Mouse (Mus musculus): Measurements from ENCODE around the gene Col9a3. TPM values are rescaled to one million over a fixed set of nuclear protein-coding genes. Genes with fewer than 3 reads are reported as not detected.
A peak's percentile ranks its signal among the peaks of the same experiment; 100 is the strongest.

Col9a3 gene
- total RNA-seq, 1 experiment from 2014 or later = 2.0 TPM

- no peak for ATAC-seq (ENCODE audit: extremely low read depth, insufficient number of reproducible peaks, low FRiP score, poor library complexity, severe bottlenecking)
Observed at GRCm38 (mm10) chr2:180604781-180605180, 7.2 kb downstream of the Col9a3 start.

GRCm38 (mm10) chr2:180610283-180610682 is 12.7 kb downstream of the Col9a3 start:
- no peak for ATAC-seq (ENCODE audit: extremely low read depth, insufficient number of reproducible peaks, low FRiP score, poor library complexity, severe bottlenecking)

GRCm38 (mm10) chr2:180611882-180612281 is 14.3 kb downstream of the Col9a3 start:
- ATAC-seq (ENCODE audit: extremely low read depth, insufficient number of reproducible peaks, low FRiP score, poor library complexity, severe bottlenecking) = no peak

GRCm38 (mm10) chr2:180641576-180642554 is 44.3 kb downstream of the Col9a3 start:
- ATAC-seq (ENCODE audit: extremely low read depth, insufficient number of reproducible peaks, low FRiP score, poor library complexity, severe bottlenecking) = no peak

GRCm38 (mm10) chr2:180642555-180643260 is 45.1 kb downstream of the Col9a3 start, which contains the start of gene Tcfl5:
TSS of gene Tcfl5 (minus strand) at chr2:180642708.
- ATAC-seq (ENCODE audit: extremely low read depth, insufficient number of reproducible peaks, low FRiP score, poor library complexity, severe bottlenecking) = no peak

- ATAC-seq (ENCODE audit: extremely low read depth, insufficient number of reproducible peaks, low FRiP score, poor library complexity, severe bottlenecking) = no peak
Observed at GRCm38 (mm10) chr2:180643626-180644025, 46.0 kb downstream of the Col9a3 start.

GRCm38 (mm10) chr2:180646841-180647240 is 49.3 kb downstream of the Col9a3 start:
- ATAC-seq (ENCODE audit: extremely low read depth, insufficient number of reproducible peaks, low FRiP score, poor library complexity, severe bottlenecking) = no peak

GRCm38 (mm10) chr2:180654666-180655065 is 57.1 kb downstream of the Col9a3 start:
- no peak for ATAC-seq (ENCODE audit: extremely low read depth, insufficient number of reproducible peaks, low FRiP score, poor library complexity, severe bottlenecking)

- no peak for ATAC-seq (ENCODE audit: extremely low read depth, insufficient number of reproducible peaks, low FRiP score, poor library complexity, severe bottlenecking)
Observed at GRCm38 (mm10) chr2:180655150-180655549, 57.6 kb downstream of the Col9a3 start.

GRCm38 (mm10) chr2:180657394-180658013 is 59.9 kb downstream of the Col9a3 start:
- peak; percentile 68 for ATAC-seq (ENCODE audit: extremely low read depth, insufficient number of reproducible peaks, low FRiP score, poor library complexity, severe bottlenecking)

GRCm38 (mm10) chr2:180658381-180658780 is 60.8 kb downstream of the Col9a3 start:
- ATAC-seq (ENCODE audit: extremely low read depth, insufficient number of reproducible peaks, low FRiP score, poor library complexity, severe bottlenecking) = no peak

- no peak for ATAC-seq (ENCODE audit: extremely low read depth, insufficient number of reproducible peaks, low FRiP score, poor library complexity, severe bottlenecking)
Observed at GRCm38 (mm10) chr2:180659353-180660150, 62.0 kb downstream of the Col9a3 start.

GRCm38 (mm10) chr2:180660521-180660920 is 62.9 kb downstream of the Col9a3 start:
- ATAC-seq (ENCODE audit: extremely low read depth, insufficient number of reproducible peaks, low FRiP score, poor library complexity, severe bottlenecking) = no peak

GRCm38 (mm10) chr2:180662008-180662407 is 64.4 kb downstream of the Col9a3 start:
- ATAC-seq (ENCODE audit: extremely low read depth, insufficient number of reproducible peaks, low FRiP score, poor library complexity, severe bottlenecking) = no peak

Other genes starting within 250 kb of the Col9a3 start
- gene Slco4a1, start 141.5 kb upstream of the Col9a3 start, total RNA-seq (2017) = 6.4 and 8.4 TPM in 2 replicates
- gene Ntsr1, start 97.8 kb upstream of the Col9a3 start, total RNA-seq (2017) = not detected in 2 replicates
- gene Mrgbp, start 16.5 kb upstream of the Col9a3 start, total RNA-seq (2017) = 46.7 TPM in 2 replicates
- gene Ogfr, start 8.5 kb upstream of the Col9a3 start, total RNA-seq (2017) = 56.9 and 76.6 TPM in 2 replicates
- not detected in 2 replicates for gene Tcfl5, start 44.9 kb downstream of the Col9a3 start, total RNA-seq (2017)
- gene Dido1, start 112.2 kb downstream of the Col9a3 start, total RNA-seq (2017) = 102 and 114 TPM in 2 replicates
- 66.9 and 77.9 TPM in 2 replicates for gene Gid8, start 112.3 kb downstream of the Col9a3 start, total RNA-seq (2017)
- gene Slc17a9, start 127.5 kb downstream of the Col9a3 start, total RNA-seq (2017) = 10.2 and 12.1 TPM in 2 replicates
- not detected in 2 replicates for gene Bhlhe23, start 179.1 kb downstream of the Col9a3 start, total RNA-seq (2017)

All from neutrophil, adult 5-6 weeks (primary cell).